28 mouse cellular contexts compared by ENCODE assay signal in the genomic region with DNA sequence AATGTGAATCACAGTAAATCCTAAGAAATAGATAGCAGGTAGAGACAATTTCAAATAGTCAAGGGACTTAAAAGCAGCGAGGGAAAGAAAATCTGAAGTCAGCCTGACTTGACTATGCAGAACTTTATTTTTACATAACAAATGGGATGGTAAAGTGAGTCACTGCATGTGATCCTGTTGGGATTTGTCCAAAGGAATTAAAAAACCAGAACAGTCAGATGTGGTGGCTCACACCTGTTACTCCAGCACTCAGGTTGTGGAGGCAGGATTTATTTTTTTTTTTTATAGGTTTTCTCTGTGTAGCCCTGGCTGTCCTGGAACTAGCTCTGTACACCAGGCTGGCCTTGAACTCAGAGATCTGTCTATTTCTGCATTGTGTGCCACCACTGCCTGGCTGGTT. TPM values are rescaled to one million over a fixed set of nuclear protein-coding genes. Genes with fewer than 3 reads are reported as not detected.
DNase-seq lines count a peak whose midpoint lies in the region; ATAC-seq and TF ChIP-seq lines count a peak whose summit lies in the region.
"Had no signal": no experiment of that assay in that cellular context is flagged by ENCODE, and none has a peak within 500 bp of the region (broad histone marks: within the 10 kb centered on the region; RNA-seq: fewer than 3 reads in every experiment).

No protein-coding gene starts in this region.

- peaks cover 37% of the 10 kb centered on the region for H3K79me3 ChIP-seq in C2C12 (ENCODE audit: low read depth)

- no peak overlapping the region for H3K9ac ChIP-seq in forebrain, embryonic 13.5 days
- H3K9ac ChIP-seq: embryonic facial prominence, embryonic 13.5 days; embryonic facial prominence, embryonic 15.5 days; forebrain, embryonic 12.5 days; forebrain, embryonic 15.5 days; forebrain, postnatal 0 days had no signal

- peak; percentile 53 for DNase-seq in ES-CJ7 (ENCODE audit: low read depth, low spot score)
- peak; percentile 85 for DNase-seq in R1 (ENCODE audit: low read depth, low spot score)
- DNase-seq in brain, adult 2 months (ENCODE audit: low read depth, low spot score) = peak; percentile 63
- no peak for DNase-seq in spleen, adult 18-20 months
- no peak for DNase-seq in cerebellum, postnatal 36 days
- DNase-seq: adrenal gland, adult 8-10 months; adrenal gland, postnatal 14 days; adrenal gland, postnatal 36 days; B cell, adult 2 months; cerebellum, adult 11 months; cerebellum, adult 18-20 months; cerebellum, adult 9-10 months; cerebellum, postnatal 10 days; cerebellum, postnatal 25 days; embryo, embryonic 11 days; forebrain, postnatal 0 days had no signal

- no peaks in the 10 kb centered on the region for H3K36me3 ChIP-seq in C2C12 (ENCODE audit: control insufficient read depth, insufficient read depth)
- no peaks in the 10 kb centered on the region for H3K36me3 ChIP-seq in forebrain, embryonic 13.5 days (ENCODE audit: poor library complexity, severe bottlenecking)
- H3K36me3 ChIP-seq: embryonic facial prominence, embryonic 13.5 days; embryonic facial prominence, embryonic 15.5 days; forebrain, embryonic 10.5 days; forebrain, embryonic 12.5 days; forebrain, embryonic 15.5 days had no signal

- no peaks in the 10 kb centered on the region for H3K4me1 ChIP-seq in forebrain, embryonic 13.5 days
- H3K4me1 ChIP-seq: embryonic facial prominence, embryonic 15.5 days; forebrain, embryonic 10.5 days; forebrain, embryonic 12.5 days; forebrain, embryonic 15.5 days had no signal

- no peak overlapping the region for H3ac ChIP-seq in C2C12 (ENCODE audit: control insufficient read depth, insufficient read length, low read depth)

- 77% methylated on average over 1 of the region's 1 CpGs for WGBS in forebrain, embryonic 13.5 days

- no peak for ATAC-seq in megakaryocyte-erythroid progenitor cell, adult 5-6 weeks (replicated peaks; ENCODE audit: low FRiP score, low TSS enrichment, poor library complexity, severe bottlenecking)
- no peak for ATAC-seq in forebrain, embryonic 13.5 days
- ATAC-seq: activated CD4-positive, CD25-positive, alpha-beta regulatory T cell, adult 4 months; forebrain, embryonic 15.5 days; forebrain, postnatal 0 days; Patski had no signal

- peaks cover 94% of the 10 kb centered on the region for H3K79me2 ChIP-seq in C2C12 (ENCODE audit: control insufficient read depth, insufficient read depth)

- no peak overlapping the region for H3K4me2 ChIP-seq in forebrain, embryonic 13.5 days
- H3K4me2 ChIP-seq: embryonic facial prominence, embryonic 13.5 days; embryonic facial prominence, embryonic 15.5 days; forebrain, embryonic 12.5 days; forebrain, embryonic 15.5 days had no signal

- no peak overlapping the region for H3K4me3 ChIP-seq in C2C12 (ENCODE audit: insufficient read depth, poor library complexity, severe bottlenecking)
- no peak overlapping the region for H3K4me3 ChIP-seq in forebrain, embryonic 13.5 days
- H3K4me3 ChIP-seq: embryonic facial prominence, embryonic 13.5 days; embryonic facial prominence, embryonic 15.5 days; erythroblast, embryonic 14.5 days; forebrain, embryonic 10.5 days; forebrain, embryonic 12.5 days; forebrain, embryonic 15.5 days had no signal

- H3K9me3 ChIP-seq in forebrain, embryonic 13.5 days (replicated peaks) = no peaks in the 10 kb centered on the region
- H3K9me3 ChIP-seq: embryonic facial prominence, embryonic 13.5 days; embryonic facial prominence, embryonic 15.5 days; forebrain, embryonic 10.5 days; forebrain, embryonic 12.5 days; forebrain, embryonic 15.5 days; G1E had no signal

- H3K27me3 ChIP-seq in C2C12 (ENCODE audit: control insufficient read depth, insufficient read depth, insufficient read length) = no peaks in the 10 kb centered on the region
- no peaks in the 10 kb centered on the region for H3K27me3 ChIP-seq in forebrain, embryonic 13.5 days
- H3K27me3 ChIP-seq: embryonic facial prominence, embryonic 13.5 days; embryonic facial prominence, embryonic 15.5 days; forebrain, embryonic 12.5 days; forebrain, embryonic 15.5 days; Patski had no signal

- no peak for TF ChIP-seq CTCF in C2C12 (IDR thresholded peaks at IDR 0.05; ENCODE audit: control insufficient read depth, insufficient read depth, insufficient read length)

- H3K27ac ChIP-seq in forebrain, embryonic 13.5 days = no peak overlapping the region
- H3K27ac ChIP-seq: embryonic facial prominence, embryonic 13.5 days; embryonic facial prominence, embryonic 15.5 days; forebrain, embryonic 10.5 days; forebrain, embryonic 12.5 days; forebrain, embryonic 15.5 days had no signal

TF ChIP-seq in C2C12, 6 proteins besides CTCF, POLR2A, EP300 and RAD21:
- TF ChIP-seq FOSL1 (IDR thresholded peaks at IDR 0.05; ENCODE audit: insufficient read depth, low read length, poor library complexity, severe bottlenecking) = no peak
- TF ChIP-seq MYOD1 (IDR thresholded peaks at IDR 0.05; ENCODE audit: control insufficient read depth, insufficient read length, low read depth) = peak; percentile 58
- no peak for TF ChIP-seq MAX (IDR thresholded peaks at IDR 0.05)

RNA-seq across cellular contexts. Expression of gene Slc44a1, which starts 25.7 kb away (rescaled TPM):
- 27.1 TPM for polyA plus RNA-seq in C2C12 (2012; fragmentation: generic; extraction: Trizol)
- 21.7 and 24.2 TPM in 2 replicates for total RNA-seq in megakaryocyte-erythroid progenitor cell, adult 5-6 weeks (2014; fragmentation: Nextera tagmentation)
- 18.0 and 21.5 TPM in 2 replicates for total RNA-seq in megakaryocyte-erythroid progenitor cell, adult 5-6 weeks (2017)
- 9.5 and 11.5 TPM in 2 replicates for polyA plus RNA-seq in forebrain, embryonic 13.5 days (2015; fragmentation: Nextera tagmentation; extraction: Ambion mirVana)

Comparison
In these comparisons a context has a peak if more than half of its experiments do, and no peak if none do; other contexts are left out.
1. DNase-seq: peak in ES-CJ7 (single experiment), R1 (single experiment) and brain, adult 2 months (single experiment); none in spleen, adult 18-20 months (0 of 2) and cerebellum, postnatal 36 days (0 of 2).